Comparison of ENCODE assay signal across 8 mouse cellular contexts in the genomic region with DNA sequence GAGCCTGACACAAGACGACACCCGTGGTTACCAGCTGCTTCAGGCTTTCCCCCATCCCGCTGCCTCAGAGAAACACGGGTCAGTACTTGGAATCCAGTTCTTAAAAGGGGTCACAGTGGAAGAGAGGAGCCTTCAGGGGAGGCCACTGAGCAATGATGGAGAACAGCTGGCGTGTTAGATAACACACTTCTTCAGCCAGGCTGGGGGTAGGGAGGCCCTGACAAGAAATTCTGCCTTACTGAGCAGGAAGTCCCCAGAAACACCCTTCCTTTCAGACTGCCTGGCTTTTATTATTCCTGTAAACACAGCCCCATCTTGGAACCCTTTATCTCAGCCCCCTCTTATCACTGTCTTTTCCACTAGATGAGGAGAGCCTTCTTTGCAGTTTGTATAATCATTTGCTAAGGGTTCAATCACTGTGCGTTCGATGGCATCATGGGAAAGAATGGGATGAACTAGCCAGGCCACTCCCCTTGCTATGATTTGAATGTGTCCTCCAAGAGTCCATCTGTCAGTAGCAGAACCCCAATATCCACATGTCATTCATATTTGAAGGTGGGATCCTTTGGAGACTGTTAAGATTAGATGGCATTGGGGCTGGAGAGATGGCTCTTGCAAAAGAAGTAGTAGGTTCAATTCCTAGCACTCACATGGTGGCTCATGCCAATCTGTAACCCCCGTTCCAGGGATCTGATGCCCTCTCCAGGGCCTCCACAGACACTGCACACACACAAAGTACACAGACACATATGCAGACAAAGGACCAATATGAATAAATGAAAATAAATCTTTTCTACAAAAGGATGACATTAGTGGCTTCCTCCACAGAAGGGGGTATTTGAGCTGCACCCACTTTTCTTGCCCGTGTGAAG. TPM values are rescaled to one million over a fixed set of nuclear protein-coding genes. Genes with fewer than 3 reads are reported as not detected.
DNase-seq lines count a peak whose midpoint lies in the region; ATAC-seq and TF ChIP-seq lines count a peak whose summit lies in the region.

No protein-coding gene starts in this region.

- H3K4me1 ChIP-seq in midbrain, postnatal 0 days (ENCODE audit: insufficient read depth, low read length) = peaks cover 3% of the 10 kb centered on the region; the same call in 1 of the 2 replicates
- peaks cover 5% of the 10 kb centered on the region for H3K4me1 ChIP-seq in midbrain, embryonic 11.5 days (ENCODE audit: control insufficient read depth, insufficient read depth, low read length)
- H3K4me1 ChIP-seq in heart, embryonic 13.5 days = peaks cover 39% of the 10 kb centered on the region

- H3K9ac ChIP-seq in midbrain, postnatal 0 days (replicated peaks; ENCODE audit: low read length, poor library complexity, severe bottlenecking) = no peak overlapping the region
- no peak overlapping the region for H3K9ac ChIP-seq in midbrain, embryonic 11.5 days (ENCODE audit: low read length)
- no peak overlapping the region for H3K9ac ChIP-seq in heart, embryonic 13.5 days

- H3K27me3 ChIP-seq in midbrain, postnatal 0 days (ENCODE audit: insufficient read depth, low read length) = no peaks in the 10 kb centered on the region
- H3K27me3 ChIP-seq in midbrain, embryonic 11.5 days (ENCODE audit: control insufficient read depth, insufficient read depth, low read length) = no peaks in the 10 kb centered on the region
- no peaks in the 10 kb centered on the region for H3K27me3 ChIP-seq in heart, embryonic 13.5 days (replicated peaks)

- no peak for ATAC-seq in midbrain, postnatal 0 days (ENCODE audit: low FRiP score)
- no peak for ATAC-seq in midbrain, embryonic 11.5 days (ENCODE audit: low FRiP score)
- peak; percentile 72 for ATAC-seq in heart, embryonic 13.5 days (ENCODE audit: extremely low read depth, insufficient number of reproducible peaks, low FRiP score, low TSS enrichment)
- no peak for ATAC-seq in inflammation-experienced regulatory T-cells, adult 6 months

- no peak; the same call in 1 of the 2 replicates for TF ChIP-seq CTCF in midbrain, postnatal 0 days (IDR thresholded peaks at IDR 0.05)

- no peaks in the 10 kb centered on the region for H3K36me3 ChIP-seq in midbrain, postnatal 0 days (ENCODE audit: insufficient read depth, low read length)
- no peaks in the 10 kb centered on the region for H3K36me3 ChIP-seq in midbrain, embryonic 11.5 days (ENCODE audit: control insufficient read depth, insufficient read depth, low read length)
- no peaks in the 10 kb centered on the region for H3K36me3 ChIP-seq in heart, embryonic 13.5 days

- H3K4me3 ChIP-seq in midbrain, postnatal 0 days (ENCODE audit: low read depth, low read length) = no peak overlapping the region
- H3K4me3 ChIP-seq in midbrain, embryonic 11.5 days (ENCODE audit: low read depth, low read length) = no peak overlapping the region
- no peak overlapping the region for H3K4me3 ChIP-seq in heart, embryonic 13.5 days

- 73% methylated on average over 9 of the region's 9 CpGs for WGBS in midbrain, postnatal 0 days
- WGBS in midbrain, embryonic 11.5 days = 81% methylated on average over 9 of the region's 9 CpGs
- WGBS in heart, embryonic 13.5 days = 27% methylated on average over 9 of the region's 9 CpGs

- no peak overlapping the region for H3K27ac ChIP-seq in midbrain, postnatal 0 days (ENCODE audit: low read depth, low read length)
- H3K27ac ChIP-seq in midbrain, embryonic 11.5 days (ENCODE audit: low read depth, low read length) = no peak overlapping the region
- peak overlapping the region; percentile 78 for H3K27ac ChIP-seq in heart, embryonic 13.5 days (replicated peaks)

- peak; percentile 51 for DNase-seq in midbrain, postnatal 0 days (ENCODE audit: low spot score)
- DNase-seq in midbrain, embryonic 11.5 days (ENCODE audit: low spot score, missing footprints) = no peak
- DNase-seq in kidney, postnatal 36 days = peak; percentile 48 to 57
- DNase-seq in spleen, postnatal 10 days (ENCODE audit: low spot score in 2 of 2) = peak; percentile 61 to 73
- DNase-seq in natural killer cell, adult 2 months (ENCODE audit: low spot score in 2 of 2) = no peak
- DNase-seq in frontal cortex, postnatal 14 days (ENCODE audit: low spot score in 2 of 2) = no peak

- no peaks in the 10 kb centered on the region for H3K9me3 ChIP-seq in midbrain, postnatal 0 days (ENCODE audit: low read length)
- no peaks in the 10 kb centered on the region for H3K9me3 ChIP-seq in midbrain, embryonic 11.5 days (ENCODE audit: control insufficient read depth, low read length)
- no peaks in the 10 kb centered on the region for H3K9me3 ChIP-seq in heart, embryonic 13.5 days

- no peak overlapping the region for H3K4me2 ChIP-seq in midbrain, postnatal 0 days (ENCODE audit: low read depth, low read length, poor library complexity, severe bottlenecking)
- H3K4me2 ChIP-seq in midbrain, embryonic 11.5 days = no peak overlapping the region
- peak overlapping the region; percentile 14 for H3K4me2 ChIP-seq in heart, embryonic 13.5 days

RNA-seq across cellular contexts. Expression of gene Plxnc1, which starts 12.4 kb away (rescaled TPM):
- total RNA-seq in midbrain, postnatal 0 days (2014; rRNA removed) = 78.5 and 79.5 TPM in 2 replicates
- polyA plus RNA-seq in midbrain, postnatal 0 days (2015; fragmentation: Nextera tagmentation; extraction: Ambion mirVana) = 11.2 and 12.9 TPM in 2 replicates
- polyA plus RNA-seq in midbrain, embryonic 11.5 days (2014; fragmentation: Nextera tagmentation; extraction: Ambion mirVana) = 5.3 and 6.3 TPM in 2 replicates
- polyA plus RNA-seq in heart, embryonic 13.5 days (2015; fragmentation: Nextera tagmentation; extraction: Ambion mirVana) = 3.1 and 3.3 TPM in 2 replicates
- 10 to 100 TPM; 21.8 to 22.9 (median 22.5) TPM for polyA plus RNA-seq in inflammation-experienced regulatory T-cells, adult 6 months (2017; shearing (Covaris generic))

Comparison
In these comparisons a context has a peak if more than half of its experiments do, and no peak if none do; other contexts are left out.
1. DNase-seq: peak in midbrain, postnatal 0 days (single experiment), kidney, postnatal 36 days (2 of 2) and spleen, postnatal 10 days (2 of 2); none in midbrain, embryonic 11.5 days (single experiment), natural killer cell, adult 2 months (0 of 2) and frontal cortex, postnatal 14 days (0 of 2).